Comparison of ENCODE assay signal across 28 mouse cellular contexts in genomic region chr9:91399976-91400375, GRCm38 (mm10). TPM values are rescaled to one million over a fixed set of nuclear protein-coding genes. Genes with fewer than 3 reads are reported as not detected.
A peak's percentile ranks its signal among the peaks of the same experiment; 100 is the strongest.
DNase-seq lines count a peak whose midpoint lies in the region; ATAC-seq lines count a peak whose summit lies in the region.
"Had no signal": no experiment of that assay in that cellular context is flagged by ENCODE, and none has a peak within 500 bp of the region (broad histone marks: within the 10 kb centered on the region; RNA-seq: fewer than 3 reads in every experiment).

No protein-coding gene starts in this region.

- DNase-seq in forebrain, embryonic 14.5 days (ENCODE audit: low spot score), result no peak
- peak; percentile 83 for DNase-seq in midbrain, embryonic 11.5 days (ENCODE audit: low spot score, missing footprints)
- DNase-seq in midbrain, embryonic 10.5 days (ENCODE audit: low spot score), result no peak
- DNase-seq in neural tube, embryonic 10.5 days (ENCODE audit: extremely low spot score, low spot score), result peak; percentile 37
- no peak for DNase-seq in layer of hippocampus, postnatal 36 days
- DNase-seq: adrenal gland, adult 2 months; adrenal gland, postnatal 14 days; cerebellum, adult 11 months; cerebellum, adult 2 months; gastrocnemius, postnatal 25 days; heart, adult 2 months had no signal

- no peaks in the 10 kb centered on the region for H3K9me3 ChIP-seq in forebrain, embryonic 14.5 days (replicated peaks; ENCODE audit: control insufficient read depth, low read length)
- no peaks in the 10 kb centered on the region for H3K9me3 ChIP-seq in forebrain, embryonic 16.5 days (ENCODE audit: control insufficient read depth, low read length)
- no peaks in the 10 kb centered on the region for H3K9me3 ChIP-seq in midbrain, embryonic 11.5 days (ENCODE audit: control insufficient read depth, low read length)
- no peaks in the 10 kb centered on the region for H3K9me3 ChIP-seq in midbrain, embryonic 10.5 days (replicated peaks)
- H3K9me3 ChIP-seq in neural tube, embryonic 15.5 days (replicated peaks), result no peaks in the 10 kb centered on the region
- H3K9me3 ChIP-seq: embryonic facial prominence, embryonic 12.5 days; embryonic facial prominence, embryonic 15.5 days; forebrain, embryonic 13.5 days; hindbrain, embryonic 12.5 days had no signal

- no peak overlapping the region for H3K4me2 ChIP-seq in forebrain, embryonic 14.5 days (ENCODE audit: low read length)
- no peak overlapping the region for H3K4me2 ChIP-seq in forebrain, embryonic 16.5 days (ENCODE audit: low read length)
- no peak overlapping the region for H3K4me2 ChIP-seq in midbrain, embryonic 11.5 days
- H3K4me2 ChIP-seq in neural tube, embryonic 15.5 days, result no peak overlapping the region
- H3K4me2 ChIP-seq: embryonic facial prominence, embryonic 12.5 days; embryonic facial prominence, embryonic 15.5 days; heart, embryonic 11.5 days; hindbrain, embryonic 12.5 days had no signal

- no peaks in the 10 kb centered on the region for H3K36me3 ChIP-seq in forebrain, embryonic 14.5 days (ENCODE audit: control insufficient read depth, insufficient read depth, low read length)
- no peaks in the 10 kb centered on the region for H3K36me3 ChIP-seq in forebrain, embryonic 16.5 days (ENCODE audit: control insufficient read depth, insufficient read depth)
- no peaks in the 10 kb centered on the region for H3K36me3 ChIP-seq in midbrain, embryonic 11.5 days (ENCODE audit: control insufficient read depth, insufficient read depth, low read length)
- H3K36me3 ChIP-seq in midbrain, embryonic 10.5 days, result no peaks in the 10 kb centered on the region
- no peaks in the 10 kb centered on the region for H3K36me3 ChIP-seq in neural tube, embryonic 15.5 days
- H3K36me3 ChIP-seq: embryonic facial prominence, embryonic 12.5 days; embryonic facial prominence, embryonic 15.5 days; hindbrain, embryonic 12.5 days had no signal

- H3K4me1 ChIP-seq in forebrain, embryonic 14.5 days (ENCODE audit: control insufficient read depth, insufficient read depth, low read length), result no peaks in the 10 kb centered on the region
- no peaks in the 10 kb centered on the region for H3K4me1 ChIP-seq in forebrain, embryonic 16.5 days (replicated peaks; ENCODE audit: control insufficient read depth, insufficient read depth, low read length)
- peaks cover 2% of the 10 kb centered on the region for H3K4me1 ChIP-seq in midbrain, embryonic 11.5 days (ENCODE audit: control insufficient read depth, insufficient read depth, low read length)
- H3K4me1 ChIP-seq in midbrain, embryonic 10.5 days, result peaks cover 32% of the 10 kb centered on the region
- H3K4me1 ChIP-seq in neural tube, embryonic 15.5 days, result no peaks in the 10 kb centered on the region
- H3K4me1 ChIP-seq: embryonic facial prominence, embryonic 12.5 days; embryonic facial prominence, embryonic 15.5 days; hindbrain, embryonic 12.5 days had no signal

- H3K27ac ChIP-seq in forebrain, embryonic 14.5 days (ENCODE audit: low read depth, low read length), result 0 out of 2 replicates have a peak overlapping the region, but pooled peaks have one; percentile 5
- no peak overlapping the region for H3K27ac ChIP-seq in forebrain, embryonic 16.5 days (ENCODE audit: low read length)
- H3K27ac ChIP-seq in midbrain, embryonic 11.5 days (ENCODE audit: low read depth, low read length), result no peak overlapping the region
- no peak overlapping the region for H3K27ac ChIP-seq in midbrain, embryonic 10.5 days (replicated peaks)
- H3K27ac ChIP-seq in neural tube, embryonic 15.5 days (replicated peaks), result no peak overlapping the region
- H3K27ac ChIP-seq: embryonic facial prominence, embryonic 12.5 days; embryonic facial prominence, embryonic 15.5 days; forebrain, embryonic 13.5 days; heart, adult 2 months; hindbrain, embryonic 12.5 days; hindbrain, postnatal 0 days had no signal

- H3K27me3 ChIP-seq in forebrain, embryonic 14.5 days (replicated peaks; ENCODE audit: control insufficient read depth, insufficient read depth, low read length), result peaks cover 89% of the 10 kb centered on the region
- H3K27me3 ChIP-seq in forebrain, embryonic 16.5 days (replicated peaks; ENCODE audit: control insufficient read depth, insufficient read depth, low read length), result peaks cover 80% of the 10 kb centered on the region
- H3K27me3 ChIP-seq in midbrain, embryonic 11.5 days (ENCODE audit: control insufficient read depth, insufficient read depth, low read length), result peaks cover 96% of the 10 kb centered on the region
- H3K27me3 ChIP-seq in midbrain, embryonic 10.5 days (ENCODE audit: low read depth, poor library complexity, severe bottlenecking), result peaks cover 100% of the 10 kb centered on the region
- H3K27me3 ChIP-seq in neural tube, embryonic 15.5 days (replicated peaks), result peaks cover 87% of the 10 kb centered on the region

- WGBS in forebrain, embryonic 14.5 days, result 27% methylated on average over 7 of the region's 7 CpGs
- 28% methylated on average over 7 of the region's 7 CpGs for WGBS in forebrain, embryonic 16.5 days
- 13% methylated on average over 7 of the region's 7 CpGs for WGBS in midbrain, embryonic 11.5 days
- 9% methylated on average over 7 of the region's 7 CpGs for WGBS in midbrain, embryonic 10.5 days
- WGBS in neural tube, embryonic 15.5 days, result 29% methylated on average over 7 of the region's 7 CpGs

- no peak overlapping the region for H3K9ac ChIP-seq in forebrain, embryonic 14.5 days (ENCODE audit: low read length)
- no peak overlapping the region for H3K9ac ChIP-seq in forebrain, embryonic 16.5 days (replicated peaks; ENCODE audit: low read depth, low read length)
- no peak overlapping the region for H3K9ac ChIP-seq in midbrain, embryonic 11.5 days (ENCODE audit: low read length)
- no peak overlapping the region for H3K9ac ChIP-seq in neural tube, embryonic 15.5 days (replicated peaks)
- H3K9ac ChIP-seq: embryonic facial prominence, embryonic 12.5 days; embryonic facial prominence, embryonic 15.5 days; forebrain, embryonic 13.5 days; hindbrain, embryonic 12.5 days had no signal

- no peak overlapping the region for H3K4me3 ChIP-seq in forebrain, embryonic 14.5 days (ENCODE audit: low read depth, low read length)
- H3K4me3 ChIP-seq in forebrain, embryonic 16.5 days (replicated peaks; ENCODE audit: low read length), result no peak overlapping the region
- H3K4me3 ChIP-seq in midbrain, embryonic 11.5 days (ENCODE audit: low read depth, low read length), result no peak overlapping the region
- no peak overlapping the region for H3K4me3 ChIP-seq in midbrain, embryonic 10.5 days
- no peak overlapping the region for H3K4me3 ChIP-seq in neural tube, embryonic 15.5 days (replicated peaks)
- H3K4me3 ChIP-seq: embryonic facial prominence, embryonic 12.5 days; embryonic facial prominence, embryonic 15.5 days; forebrain, embryonic 13.5 days; heart, adult 2 months; hindbrain, embryonic 12.5 days had no signal

- no peak for ATAC-seq in forebrain, embryonic 14.5 days
- no peak for ATAC-seq in forebrain, embryonic 16.5 days
- ATAC-seq in midbrain, embryonic 11.5 days (ENCODE audit: low FRiP score), result no peak
- no peak for ATAC-seq in neural tube, embryonic 15.5 days (ENCODE audit: low FRiP score)
- ATAC-seq: CD4-positive, CD25-positive, alpha-beta regulatory T cell, adult 4 months; forebrain, embryonic 13.5 days; inflammation-experienced regulatory T-cells, adult 6 months; intestine, postnatal 0 days had no signal

RNA-seq across cellular contexts. Expression of gene Zic1, which starts 34.4 kb away (rescaled TPM):
- polyA plus RNA-seq in forebrain, embryonic 14.5 days (2014; fragmentation: Nextera tagmentation; extraction: Ambion mirVana), result 14.4 and 14.8 TPM in 2 replicates
- 4.5 and 8.0 TPM in 2 replicates for polyA plus RNA-seq in forebrain, embryonic 16.5 days (2015; fragmentation: Nextera tagmentation; extraction: Ambion mirVana)
- 13.7 and 14.8 TPM in 2 replicates for polyA plus RNA-seq in midbrain, embryonic 11.5 days (2014; fragmentation: Nextera tagmentation; extraction: Ambion mirVana)
- polyA plus RNA-seq in midbrain, embryonic 10.5 days (2016; fragmentation: Nextera tagmentation; extraction: Ambion mirVana), result 6.5 and 6.6 TPM in 2 replicates
- 9.7 and 13.2 TPM in 2 replicates for polyA plus RNA-seq in neural tube, embryonic 15.5 days (2015; fragmentation: Nextera tagmentation; extraction: Ambion mirVana)
- total RNA-seq in layer of hippocampus, postnatal 36 days (2021), result 10 to 100 TPM in 1 of 2 experiments, 1 to 10 TPM in 1; 9.2 to 13.7 TPM
- total RNA-seq: adrenal gland, adult 2 months; adrenal gland, postnatal 14 days; heart, adult 2 months; heart, postnatal 25 days; hematopoietic stem cell, adult 5-6 weeks; MEL had no signal
- polyA plus RNA-seq: CD4-positive, CD25-positive, alpha-beta regulatory T cell, adult 4 months; gonadal fat pad, adult 2 months; heart, embryonic 14.5 days; heart, postnatal 0 days; inflammation-experienced regulatory T-cells, adult 6 months; intestine, postnatal 0 days had no signal

RNA-seq across cellular contexts. Expression of gene Zic4, which starts 37.8 kb away (rescaled TPM):
- 45.1 and 56.3 TPM in 2 replicates for polyA plus RNA-seq in forebrain, embryonic 14.5 days (2014; fragmentation: Nextera tagmentation; extraction: Ambion mirVana)
- polyA plus RNA-seq in forebrain, embryonic 16.5 days (2015; fragmentation: Nextera tagmentation; extraction: Ambion mirVana), result 28.3 and 47.6 TPM in 2 replicates
- 41.7 and 42.5 TPM in 2 replicates for polyA plus RNA-seq in midbrain, embryonic 11.5 days (2014; fragmentation: Nextera tagmentation; extraction: Ambion mirVana)
- polyA plus RNA-seq in midbrain, embryonic 10.5 days (2016; fragmentation: Nextera tagmentation; extraction: Ambion mirVana), result 25.1 and 33.5 TPM in 2 replicates
- polyA plus RNA-seq in neural tube, embryonic 15.5 days (2015; fragmentation: Nextera tagmentation; extraction: Ambion mirVana), result 28.3 and 44.9 TPM in 2 replicates
- total RNA-seq in layer of hippocampus, postnatal 36 days (2021), result 1 to 10 TPM; 2.8 to 4.4 TPM
- total RNA-seq: adrenal gland, adult 2 months; adrenal gland, postnatal 14 days; gastrocnemius, postnatal 25 days; heart, adult 2 months; heart, postnatal 25 days; hematopoietic stem cell, adult 5-6 weeks; MEL had no signal
- polyA plus RNA-seq: adrenal gland, adult 2 months; gonadal fat pad, adult 2 months; heart, adult 2 months; heart, embryonic 11.5 days; heart, embryonic 14.5 days; heart, postnatal 0 days; inflammation-experienced regulatory T-cells, adult 6 months; intestine, postnatal 0 days had no signal

Comparison
In these comparisons a context has a peak if more than half of its experiments do, and no peak if none do; other contexts are left out.
1. DNase-seq: peak in midbrain, embryonic 11.5 days (single experiment) and neural tube, embryonic 10.5 days (single experiment); none in forebrain, embryonic 14.5 days (single experiment), midbrain, embryonic 10.5 days (single experiment) and layer of hippocampus, postnatal 36 days (0 of 2).